Mouse (Mus musculus) megakaryocyte-erythroid progenitor cell, adult 5-6 weeks (primary cell): ENCODE measurements at regions not wholly inside any gene's neighbourhood (a gene's known extent, or its start where the extent isn't known, plus 50 kb on each side); places are given as distances from the start of the nearest gene placed in this dataset.

Experiments used
- ATAC-seq: replicated peaks from 2 replicates; pipeline ENCODE4 v1.8.0; 2016; ENCODE audit warnings: mild to moderate bottlenecking, inconsistent platforms; ENCODE audit not compliant: severe bottlenecking, poor library complexity, low FRiP score, low TSS enrichment

DNA sequence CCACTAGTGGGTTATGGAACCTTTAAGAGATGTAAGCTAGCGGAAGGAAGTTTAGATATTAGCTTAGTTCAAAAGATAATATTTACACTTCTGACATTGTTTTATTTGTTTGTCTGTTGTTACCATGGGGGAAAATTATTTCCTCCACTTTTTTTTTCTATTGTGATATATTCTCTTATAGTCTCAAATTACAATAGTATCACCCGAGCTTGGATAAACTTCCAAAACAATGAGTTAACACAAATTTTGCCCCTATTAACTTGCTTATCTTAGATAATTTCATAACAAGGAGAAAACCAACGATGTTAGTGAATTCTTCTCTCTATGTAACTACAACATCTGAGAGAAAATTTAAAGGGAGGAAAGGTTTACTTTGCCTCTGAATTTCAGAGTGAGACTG, 1350.1 kb downstream of the Cdh8 start:
- no peak for ATAC-seq

- peak; percentile 67 for ATAC-seq
These were observed 1350.9 kb downstream of the Cdh8 start for GRCm38 (mm10) chr8:98065387-98065786.

DNA sequence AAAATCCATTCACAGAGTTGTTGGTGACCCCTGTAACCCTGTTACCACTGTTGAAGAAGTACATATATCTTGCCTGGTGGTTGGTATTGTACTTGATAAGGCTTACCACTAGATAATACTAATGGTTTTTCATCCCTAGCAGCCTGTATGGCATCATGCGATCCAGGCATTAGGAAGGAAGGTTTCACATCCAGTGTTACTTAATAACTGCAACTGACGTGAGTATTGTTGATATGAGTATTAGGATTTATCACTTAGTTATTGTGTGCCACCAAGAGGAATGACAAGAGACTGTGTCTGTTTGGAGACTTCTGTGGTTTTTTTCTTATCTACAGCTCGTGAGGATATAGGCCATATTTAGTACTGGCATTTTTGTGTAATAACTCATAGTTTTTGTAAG, 1354.5 kb downstream of the Cdh8 start:
- no peak for ATAC-seq

DNA sequence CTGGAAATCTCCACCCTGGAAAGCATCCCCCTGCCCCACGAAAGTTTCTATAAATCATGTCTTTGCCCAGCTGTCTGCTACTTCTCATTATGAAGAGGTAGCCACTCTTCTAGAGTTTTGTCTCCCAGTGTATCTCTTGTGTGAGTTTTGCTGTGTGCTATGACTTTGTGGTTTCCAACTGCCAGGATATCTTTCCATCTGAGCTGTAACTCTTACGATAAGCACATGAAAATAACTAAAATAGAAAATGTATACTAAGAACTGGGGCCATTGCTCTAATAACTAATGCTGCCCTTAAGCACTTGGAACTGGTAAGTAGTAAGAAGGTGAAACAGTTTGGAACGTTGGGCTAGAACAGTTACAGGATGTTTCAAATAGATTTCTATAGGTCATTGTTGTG, 1362.6 kb downstream of the Cdh8 start:
- no peak for ATAC-seq

DNA sequence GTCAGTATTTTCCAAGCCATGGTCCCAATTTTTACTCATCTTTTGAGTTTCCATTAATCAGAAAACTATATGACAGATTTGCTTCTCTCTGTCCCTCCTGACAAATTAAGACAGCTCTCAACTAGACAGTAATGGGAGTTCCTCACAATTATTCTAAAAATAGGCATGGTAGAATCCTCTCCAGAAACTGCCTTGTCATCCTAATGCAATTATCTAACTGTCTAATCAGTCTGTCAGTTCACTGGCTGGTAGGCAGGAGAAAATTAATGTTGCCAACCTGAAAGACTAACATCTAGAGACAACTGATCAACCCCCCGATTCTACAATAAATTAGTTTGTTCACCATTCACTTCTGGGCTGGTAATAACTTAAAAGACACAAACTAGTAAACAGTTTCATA, 1399.7 kb downstream of the Cdh8 start:
- ATAC-seq: no peak
